Mouse (Mus musculus) ES-E14 (cell line): ENCODE results near the gene Egfem1. TPM values are rescaled to one million over a fixed set of nuclear protein-coding genes. Genes with fewer than 3 reads are reported as not detected.

Source experiments
- DNase-seq: peaks from one replicate; pipeline ENCODE4 v3.0.0-alpha.2; 2013; ENCODE audit warnings: low read depth, low spot score
- H3K27ac ChIP-seq: 2 replicates; pipeline ENCODE4 v1.5.1; 2012; ENCODE audit warnings: low read depth, mild to moderate bottlenecking, low read length, moderate library complexity, mixed read lengths; ENCODE audit not compliant: poor library complexity, insufficient read depth, severe bottlenecking
- H3K36me3 ChIP-seq: 2 replicates; pipeline ENCODE4 v1.6.1; 2012; ENCODE audit warnings: mild to moderate bottlenecking, low read length, moderate library complexity, mixed read lengths; ENCODE audit not compliant: control insufficient read depth, poor library complexity, insufficient read depth, severe bottlenecking
- H3K4me1 ChIP-seq, 2 experiments: fragments of 150-350 bp in 1 of 2; sonication (generic) in 1 of 2; 2 replicates each; pipeline ENCODE4 v1.6.1; 2012; ENCODE audit warnings: low read length in 2 of 2, mild to moderate bottlenecking in 1 of 2, mixed read lengths in 1 of 2; ENCODE audit not compliant: control insufficient read depth in 2 of 2, insufficient read depth in 2 of 2, poor library complexity in 1 of 2
- H3K4me3 ChIP-seq, 2 experiments: fragments of 150-350 bp in 1 of 2; sonication (generic) in 1 of 2; 2 replicates each; pipeline ENCODE4 v1.5.1; 2012; ENCODE audit warnings: low read length in 2 of 2, low read depth in 1 of 2, mild to moderate bottlenecking in 1 of 2, mixed read lengths in 1 of 2; ENCODE audit not compliant: insufficient read depth in 1 of 2, poor library complexity in 1 of 2, severe bottlenecking in 1 of 2
- H3K9ac ChIP-seq: 2 replicates; pipeline ENCODE4 v1.6.1; 2012; ENCODE audit warnings: low read depth, mild to moderate bottlenecking, low read length, mixed read lengths; ENCODE audit not compliant: poor library complexity, insufficient read depth, severe bottlenecking
- H3K9me3 ChIP-seq: fragments of 150-350 bp; sonication (generic); 2 replicates; pipeline ENCODE4 v1.6.1; 2012; ENCODE audit warnings: low read depth, mild to moderate bottlenecking, low read length; ENCODE audit not compliant: control insufficient read depth, insufficient read depth
- CHD2 ChIP-seq: IDR thresholded peaks from 2 replicates; pipeline ENCODE4 v1.6.1; 2014; ENCODE audit warnings: mild to moderate bottlenecking, low read depth, low read length, inconsistent platforms
- HCFC1 ChIP-seq: IDR thresholded peaks from 2 replicates; pipeline ENCODE4 v1.6.1; 2012; ENCODE audit warnings: low read length, inconsistent platforms, borderline replicate concordance; ENCODE audit not compliant: insufficient read depth
- MAFK ChIP-seq: IDR thresholded peaks from 2 replicates; pipeline ENCODE4 v1.6.1; 2014; ENCODE audit warnings: mild to moderate bottlenecking, low read depth, low read length, inconsistent platforms; ENCODE audit not compliant: insufficient read depth
- ZC3H11A ChIP-seq: IDR thresholded peaks from 2 replicates; pipeline ENCODE4 v1.6.1; 2012; ENCODE audit warnings: low read depth, mild to moderate bottlenecking, inconsistent platforms, low read length, borderline replicate concordance
- ZNF384 ChIP-seq: IDR thresholded peaks from 2 replicates; pipeline ENCODE4 v1.6.1; 2012; ENCODE audit warnings: low read depth, low read length, inconsistent platforms
- in situ Hi-C, 2 experiments: fragments of 600-800 bp; cut with MboI; formaldehyde crosslinking; loops; one replicate each; pipeline ENCODE4 v1.15.1; 2025; ENCODE audit warnings: low sequenced_read_pairs in 2 of 2, inconsistent platforms in 1 of 2; ENCODE audit not compliant: unreplicated experiment in 2 of 2
- total RNA-seq: library from RNA; depleted of rRNA; stranded (reverse); fragments of 300-350 nt; gene quantifications from 2 replicates; pipeline ENCODE4 v1.2.3, GENCODE M21; 2012

Egfem1 gene
- total RNA-seq, 1 experiment: 0.18 TPM

- Histone ChIP-seq H3K4me3 (no peak overlapping the region), H3K27ac (no peak overlapping the region), H3K36me3 (no peaks in the 10 kb centered on the region), H3K4me1 (no peaks in the 10 kb centered on the region), H3K9ac (no peak overlapping the region), H3K9me3 (no peaks in the 10 kb centered on the region)
- DNase-seq: no peak
- in situ Hi-C loops: no loop called here
- TF ChIP-seq ZNF384 (no peak), ZC3H11A (no peak), CHD2 (no peak), HCFC1 (no peak), MAFK (no peak)
These were observed 116.1 kb downstream of the Egfem1 start for GRCm38 (mm10) chr3:29197727-29198512.

- no peak overlapping the region for H3K4me3 ChIP-seq
- no peak for DNase-seq
- no peaks in the 10 kb centered on the region for H3K4me1 ChIP-seq
- no peaks in the 10 kb centered on the region for H3K36me3 ChIP-seq
- in situ Hi-C loops: no loop called here
- H3K9ac ChIP-seq: no peak overlapping the region
- no peak for TF ChIP-seq HCFC1
- no peak for TF ChIP-seq ZC3H11A
- TF ChIP-seq CHD2: no peak
- TF ChIP-seq ZNF384: no peak
- TF ChIP-seq MAFK: no peak
- H3K27ac ChIP-seq: no peak overlapping the region
- H3K9me3 ChIP-seq: no peaks in the 10 kb centered on the region
These were observed 118.8 kb downstream of the Egfem1 start for GRCm38 (mm10) chr3:29200601-29201000.

GRCm38 (mm10) chr3:29202536-29202935, 120.7 kb downstream of the Egfem1 start:
- H3K36me3 ChIP-seq: no peaks in the 10 kb centered on the region
- no peak overlapping the region for H3K4me3 ChIP-seq
- in situ Hi-C loops: no loop called here
- H3K9ac ChIP-seq: no peak overlapping the region
- TF ChIP-seq HCFC1: no peak
- no peak for TF ChIP-seq MAFK
- H3K9me3 ChIP-seq: no peaks in the 10 kb centered on the region
- no peak overlapping the region for H3K27ac ChIP-seq
- no peaks in the 10 kb centered on the region for H3K4me1 ChIP-seq
- no peak for DNase-seq

GRCm38 (mm10) chr3:29222414-29222813, 140.6 kb downstream of the Egfem1 start:
- Histone ChIP-seq H3K9ac (no peak overlapping the region), H3K9me3 (no peaks in the 10 kb centered on the region), H3K36me3 (no peaks in the 10 kb centered on the region), H3K27ac (no peak overlapping the region), H3K4me3 (no peak overlapping the region), H3K4me1 (no peaks in the 10 kb centered on the region)
- no peak for TF ChIP-seq MAFK
- no peak for TF ChIP-seq HCFC1
- TF ChIP-seq ZNF384: no peak
- no peak for TF ChIP-seq CHD2
- no peak for TF ChIP-seq ZC3H11A
- in situ Hi-C loops: no loop called here
- DNase-seq: no peak

GRCm38 (mm10) chr3:29229712-29230111, 147.9 kb downstream of the Egfem1 start:
- Histone ChIP-seq H3K4me1 (no peaks in the 10 kb centered on the region), H3K27ac (no peak overlapping the region), H3K36me3 (no peaks in the 10 kb centered on the region), H3K9ac (no peak overlapping the region), H3K9me3 (no peaks in the 10 kb centered on the region), H3K4me3 (no peak overlapping the region)
- TF ChIP-seq HCFC1 (no peak), CHD2 (no peak), MAFK (no peak), ZNF384 (no peak), ZC3H11A (no peak)
- in situ Hi-C loops: no loop called here
- DNase-seq: no peak
